Mouse (Mus musculus): ENCODE results near the gene Zbtb6.

Zbtb6 gene

DNA sequence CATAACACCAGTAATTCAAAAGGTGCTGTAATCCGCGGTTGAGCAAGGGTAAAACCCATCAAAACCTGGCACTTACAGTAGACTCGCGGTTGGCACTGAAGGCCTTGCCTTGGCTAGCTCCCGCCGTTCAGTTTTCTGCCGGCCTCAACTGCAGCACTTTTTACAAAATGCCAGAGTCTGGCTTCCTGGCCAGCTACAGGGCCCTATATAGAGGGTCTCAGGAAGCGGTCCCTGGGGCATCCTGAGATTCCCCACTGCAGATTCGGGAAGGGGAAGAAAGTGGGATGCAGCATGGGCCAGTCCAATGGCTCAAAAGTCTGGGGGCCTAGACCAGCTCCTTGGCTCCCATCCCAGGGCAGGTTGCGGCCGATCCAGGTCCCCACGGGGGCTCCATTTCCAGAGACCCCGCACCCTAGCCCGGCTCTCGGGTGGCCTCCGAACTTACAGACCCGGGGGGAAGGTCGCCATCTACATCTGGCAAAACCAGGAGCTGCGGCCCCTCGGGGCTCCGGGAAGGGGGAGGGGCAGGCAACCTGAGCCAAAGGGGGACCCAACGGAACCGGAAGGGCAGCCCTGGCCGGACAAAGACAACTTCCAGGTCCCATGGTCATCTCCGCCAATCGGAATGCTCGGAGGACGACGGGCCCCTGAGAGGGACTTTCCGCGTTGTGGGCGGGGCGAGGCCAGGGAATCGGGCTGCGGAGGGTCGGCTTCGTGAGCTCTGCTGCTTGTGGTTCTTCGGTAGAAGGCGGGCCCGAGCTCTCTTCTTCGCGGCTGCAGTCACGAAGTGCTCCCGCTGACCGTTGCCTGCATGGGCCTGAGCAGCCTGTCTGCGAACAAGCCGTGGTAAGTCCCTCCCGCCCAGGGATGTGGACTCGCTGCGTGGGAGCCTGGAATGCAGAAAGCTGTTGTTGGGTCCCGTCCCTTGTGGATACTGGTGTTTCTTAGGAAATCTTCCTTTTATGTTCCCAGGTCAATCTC lies at the start of gene Zbtb6, which contains the start of the genes Zbtb26 and Rabgap1:
Gene Zbtb6, minus strand, starts transcription at position 561 of the 981 bp plus-strand sequence.
Gene Zbtb26, minus strand, starts transcription at position 525 of the 981 bp plus-strand sequence.
Gene Rabgap1, plus strand, starts transcription at position 669 of the 981 bp plus-strand sequence.
- DNase-seq (ENCODE audit: low spot score in 2 of 2): peak; percentile 92 to 94

DNA sequence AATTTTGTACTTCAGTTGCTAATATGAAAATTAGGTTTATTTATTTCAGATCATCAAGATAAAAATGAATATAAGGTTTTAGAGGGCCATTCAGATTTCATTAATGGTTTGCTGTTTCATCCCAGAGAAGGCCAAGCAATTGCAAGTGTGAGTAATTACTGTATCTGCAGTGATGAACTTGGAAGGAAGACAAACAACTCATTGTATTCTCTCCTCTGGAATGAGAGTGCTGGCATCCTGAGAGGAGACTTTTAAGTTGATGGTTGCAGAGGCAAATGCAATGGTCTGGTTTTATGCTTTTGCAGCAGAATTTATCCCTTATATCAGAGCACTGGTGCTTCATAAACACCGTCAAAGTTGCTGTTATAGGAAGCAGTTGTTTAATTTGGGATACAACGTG lies 46.0 kb upstream of the Zbtb6 start:
- DNase-seq (ENCODE audit: low spot score in 2 of 2): no peak

DNA sequence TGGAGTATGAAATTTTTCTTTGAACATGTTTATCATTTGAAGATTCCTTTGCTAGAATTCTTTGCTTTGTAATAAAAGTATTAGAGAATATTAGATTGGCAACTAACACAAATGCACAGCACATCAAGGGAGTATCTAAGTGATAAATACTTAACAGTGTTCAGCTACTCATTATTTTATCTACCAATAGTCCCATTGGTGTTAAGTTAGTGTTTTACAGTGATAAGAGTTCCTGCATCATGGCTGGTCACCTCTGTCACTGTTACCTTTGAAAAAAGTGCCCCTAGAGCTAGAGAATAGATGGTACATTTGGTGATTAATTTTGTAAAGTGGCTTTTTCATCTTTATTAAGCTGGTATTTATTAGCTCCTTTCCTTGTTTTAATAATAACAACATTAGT lies 43.4 kb upstream of the Zbtb6 start:
- no peak for DNase-seq (ENCODE audit: low spot score in 2 of 2)

DNA sequence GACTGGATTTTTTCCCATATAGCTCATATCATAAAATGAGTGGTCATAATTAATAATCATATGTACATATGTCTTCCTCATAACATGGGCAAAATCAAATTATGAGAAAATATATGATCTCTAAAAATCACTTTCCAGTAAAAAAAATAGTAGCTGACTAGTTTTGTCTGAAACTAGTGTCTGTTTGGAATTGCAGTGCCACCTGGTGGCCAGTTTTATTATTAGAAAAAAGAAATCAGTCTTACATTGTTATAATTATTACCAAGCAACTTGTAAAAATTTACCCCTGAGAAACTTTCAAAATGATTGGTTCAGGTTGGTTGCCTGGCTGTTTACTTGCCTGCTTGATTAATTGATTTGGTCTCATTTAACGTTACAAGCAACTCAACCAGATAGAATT lies 42.4 kb upstream of the Zbtb6 start:
- DNase-seq (ENCODE audit: low spot score in 2 of 2): peak in 1 of 2 experiments; percentile 18

DNA sequence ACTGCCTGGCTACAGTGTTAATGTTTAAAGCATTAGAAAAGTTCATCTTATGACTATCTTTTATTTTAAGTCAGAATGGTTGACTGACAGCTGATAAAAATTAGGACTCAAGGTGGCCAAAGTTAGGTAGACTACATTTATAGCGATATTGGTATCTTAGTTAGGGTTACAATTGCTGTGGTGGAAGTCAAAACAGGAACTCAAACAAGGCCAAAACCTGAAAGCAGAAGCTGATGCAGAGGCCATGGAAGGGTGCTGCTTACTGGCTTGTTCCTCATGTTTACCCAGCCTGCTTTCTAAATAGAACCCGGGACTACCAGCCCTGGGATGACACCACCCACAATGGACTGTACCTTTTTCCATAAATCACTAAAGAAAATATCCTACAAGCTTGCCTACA lies 41.2 kb upstream of the Zbtb6 start:
- no peak for DNase-seq (ENCODE audit: low spot score in 2 of 2)

DNA sequence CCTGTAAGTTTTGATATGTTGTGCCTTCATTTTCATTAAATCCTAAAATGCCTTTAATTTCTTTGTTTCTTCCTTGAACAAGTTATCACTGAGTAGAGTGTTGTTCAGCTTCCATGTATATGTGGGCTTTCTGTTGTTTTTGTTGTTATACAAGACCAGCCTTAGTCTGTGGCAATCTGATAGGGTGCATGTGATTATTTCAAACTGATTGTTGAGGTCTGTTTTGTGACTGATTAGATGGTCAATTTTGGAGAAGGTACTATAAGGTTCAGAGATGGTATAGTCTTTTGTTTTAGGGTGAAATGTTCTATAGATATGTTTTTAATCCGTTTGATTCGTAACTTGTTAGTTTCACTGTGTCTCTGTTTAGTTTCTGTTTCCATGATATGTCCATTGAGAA lies 37.1 kb upstream of the Zbtb6 start:
- no peak for DNase-seq (ENCODE audit: low spot score in 2 of 2)

DNA sequence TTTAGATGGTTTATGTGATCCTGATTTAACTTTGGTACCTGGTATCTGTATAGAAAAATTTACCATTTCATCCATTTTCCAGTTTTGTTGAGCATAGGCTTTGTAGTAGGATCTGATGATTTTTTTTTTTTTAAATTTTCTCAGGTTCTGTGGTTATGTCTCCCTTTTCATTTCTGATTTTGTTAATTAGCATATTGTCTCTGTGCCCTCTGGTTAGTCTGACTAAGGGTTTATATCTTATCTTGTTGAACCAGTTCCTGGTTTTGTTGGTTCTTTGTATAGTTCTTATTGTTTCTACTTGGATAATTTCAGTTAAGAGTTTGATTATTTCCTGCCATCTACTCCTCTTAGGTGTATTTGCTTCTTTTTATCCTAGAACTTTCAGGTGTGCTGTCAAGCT lies 36.6 kb upstream of the Zbtb6 start:
- no peak for DNase-seq (ENCODE audit: low spot score in 2 of 2)

DNA sequence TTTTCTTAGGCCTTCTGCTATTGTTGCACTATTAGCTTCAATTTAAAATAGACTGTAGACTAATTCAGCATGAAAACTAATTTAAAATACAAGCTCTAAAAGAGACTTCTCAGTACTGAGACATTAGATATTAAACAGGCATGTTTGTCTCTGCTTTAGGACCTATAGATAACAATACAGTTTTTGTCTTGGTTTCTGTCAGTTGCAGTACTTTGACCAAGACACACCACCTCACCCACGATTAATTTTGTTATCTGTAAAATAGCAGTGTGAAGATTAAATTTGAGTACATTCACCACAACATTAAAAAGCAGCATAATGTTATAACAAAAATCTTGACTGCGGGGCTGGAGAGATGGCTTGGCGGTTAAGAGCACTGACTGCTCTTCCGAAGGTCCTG lies 23.3 kb upstream of the Zbtb6 start:
- DNase-seq (ENCODE audit: low spot score in 2 of 2): no peak

DNA sequence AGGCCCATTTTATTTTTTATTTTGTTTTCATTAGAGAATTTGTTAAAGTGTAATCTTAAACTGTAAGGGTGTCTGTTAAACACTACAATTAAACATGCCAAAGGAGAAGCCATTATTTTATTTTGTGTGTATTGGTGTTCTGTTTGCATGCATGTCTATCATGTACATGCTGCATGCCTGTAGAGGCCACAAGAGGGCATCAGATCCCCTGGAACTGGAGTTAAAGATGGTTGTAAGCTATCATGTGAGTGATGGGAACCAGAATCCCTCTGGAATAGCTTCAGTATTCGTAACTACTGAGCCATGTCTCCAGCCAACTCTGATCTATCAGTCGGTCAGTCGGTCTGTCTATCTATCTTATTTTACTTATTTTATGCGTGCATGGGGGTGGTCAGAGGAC lies 17.7 kb upstream of the Zbtb6 start:
- no peak for DNase-seq (ENCODE audit: low spot score in 2 of 2)

DNA sequence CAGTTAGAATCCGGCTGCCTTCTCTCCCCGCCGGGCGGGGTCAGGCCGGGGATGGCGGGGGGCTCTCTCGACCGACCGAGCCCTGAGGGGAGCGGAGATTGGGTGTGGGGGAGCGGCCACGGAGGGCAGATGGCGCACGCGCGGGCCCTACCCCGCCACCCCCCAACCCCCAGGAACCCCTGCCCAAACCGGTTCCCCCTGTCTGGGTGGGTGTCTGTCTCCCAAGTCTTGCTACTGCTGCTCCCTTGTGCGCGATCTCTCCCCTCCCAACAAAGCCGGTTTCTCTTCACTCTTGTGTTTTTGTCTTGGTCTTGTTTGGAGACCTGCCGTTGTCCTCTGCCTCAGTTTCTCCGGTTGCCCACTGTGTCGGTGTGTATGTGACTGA lies 9.4 kb upstream of the Zbtb6 start:
- DNase-seq (ENCODE audit: low spot score in 2 of 2): no peak

DNA sequence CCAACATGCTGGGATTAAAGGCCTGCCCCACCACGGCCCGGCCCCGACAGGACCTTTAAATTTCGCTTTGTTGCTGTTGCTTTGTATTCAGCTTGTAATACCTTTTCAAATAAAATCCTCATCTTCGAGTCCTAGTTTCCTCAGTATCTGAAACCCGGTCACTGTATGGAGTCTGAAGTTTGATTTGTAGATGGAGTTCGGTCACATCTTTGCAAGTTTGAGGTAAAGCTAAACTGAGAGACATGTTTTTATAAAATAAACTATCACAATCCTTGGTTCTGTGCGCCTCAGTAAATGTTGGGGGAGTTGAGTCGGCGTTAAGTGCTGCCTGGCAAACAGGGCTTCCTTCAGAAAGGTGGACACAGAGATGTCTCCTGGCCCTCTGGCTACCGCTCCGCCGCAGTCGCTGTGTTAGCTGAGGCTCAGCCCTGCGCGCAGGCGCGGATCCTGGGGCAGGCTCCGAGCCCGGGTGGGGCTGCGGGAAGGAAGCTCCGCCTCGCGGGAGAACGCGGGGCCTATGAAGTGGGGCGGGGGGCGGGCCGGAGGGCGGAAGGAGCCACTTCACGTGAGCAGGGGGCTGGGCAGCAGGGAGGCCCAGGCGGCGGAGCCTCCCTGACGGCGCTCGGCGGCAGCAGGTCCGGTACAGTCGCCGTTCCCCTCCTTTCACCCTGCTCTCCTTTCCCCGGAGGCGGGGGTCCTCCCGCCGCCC lies 8.8 kb upstream of the Zbtb6 start:
- DNase-seq (ENCODE audit: low spot score in 2 of 2): peak; percentile 86 to 91

DNA sequence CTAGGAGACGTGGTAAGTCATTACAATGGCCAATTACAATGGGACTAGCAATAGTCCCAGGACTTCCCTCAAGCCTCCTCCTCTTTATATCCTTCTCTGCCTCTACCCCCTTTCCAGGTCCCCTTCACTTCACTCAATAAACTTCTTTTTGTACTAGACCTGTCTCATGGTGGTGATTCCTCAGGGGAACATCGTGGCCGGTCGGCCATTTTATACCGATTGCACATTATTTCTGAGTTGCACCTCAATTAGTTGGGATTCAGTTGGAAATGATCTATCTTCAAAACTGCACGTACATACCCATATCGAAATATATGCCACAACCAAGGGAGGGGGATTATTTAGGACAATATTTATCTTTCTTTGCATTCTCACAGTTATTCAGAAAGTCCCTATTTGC lies 11.4 kb downstream of the Zbtb6 start:
- no peak for DNase-seq (ENCODE audit: low spot score in 2 of 2)

DNA sequence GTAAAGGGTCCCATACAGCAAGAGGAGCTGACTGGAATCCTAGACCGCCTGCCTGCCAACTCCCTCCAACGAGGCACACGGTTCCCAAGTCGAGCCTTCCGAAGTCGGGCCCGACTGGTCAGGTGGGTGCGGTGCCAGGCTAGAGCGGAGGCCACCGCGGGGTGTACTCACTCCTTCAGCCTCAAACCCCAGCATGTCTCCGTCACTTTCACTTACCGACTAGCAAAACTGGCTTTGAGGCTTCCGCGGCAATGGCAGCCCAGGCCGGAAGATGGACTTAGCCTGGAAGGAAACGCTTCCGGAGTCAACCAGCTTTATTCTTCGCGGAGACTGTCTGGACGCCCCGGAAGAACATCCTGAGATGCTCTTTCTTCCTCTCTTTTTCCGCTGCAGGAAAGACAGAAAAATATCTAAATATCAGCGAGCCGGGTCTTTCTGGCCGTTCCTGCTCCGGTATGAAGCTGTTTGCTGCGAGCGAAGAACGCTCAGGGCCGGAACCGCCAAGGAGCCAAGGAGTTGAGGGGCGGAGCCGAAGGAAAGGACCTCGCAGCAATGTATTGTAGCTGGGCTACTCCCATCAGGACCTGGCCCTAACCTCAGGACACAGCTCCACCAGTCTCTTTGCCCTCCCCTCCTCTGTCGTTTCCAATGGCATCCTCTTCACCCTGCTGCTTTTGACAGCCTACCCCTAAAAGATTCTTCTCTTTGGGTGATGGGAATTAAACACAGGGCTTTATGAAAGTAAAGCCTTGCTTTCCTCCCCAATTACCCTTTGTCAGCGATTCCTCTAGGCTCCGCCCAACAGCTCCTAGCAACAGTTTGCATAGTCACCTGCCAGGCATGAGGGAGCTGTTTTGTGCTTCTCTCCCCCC lies 12.1 kb downstream of the Zbtb6 start:
- peak; percentile 67 to 76 for DNase-seq (ENCODE audit: low spot score in 2 of 2)

DNA sequence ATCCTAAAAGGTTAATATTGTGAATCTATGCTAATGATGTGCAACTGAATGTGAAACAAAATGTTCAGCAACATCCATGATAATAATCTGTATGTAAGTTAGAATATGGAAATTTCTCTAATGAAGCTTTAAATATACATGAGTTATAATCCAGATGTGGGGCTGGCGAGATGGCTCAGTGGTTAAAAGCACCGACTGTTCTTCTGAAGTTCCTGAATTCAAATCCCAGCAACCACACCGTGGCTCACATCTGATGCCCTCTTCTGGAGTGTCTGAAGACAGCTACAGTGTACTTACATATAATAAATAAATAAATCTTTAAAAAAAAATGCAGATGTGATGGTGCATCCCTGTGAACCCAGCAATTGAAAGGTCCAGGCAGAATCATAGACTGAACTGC lies 19.3 kb downstream of the Zbtb6 start:
- DNase-seq (ENCODE audit: low spot score in 2 of 2): no peak

DNA sequence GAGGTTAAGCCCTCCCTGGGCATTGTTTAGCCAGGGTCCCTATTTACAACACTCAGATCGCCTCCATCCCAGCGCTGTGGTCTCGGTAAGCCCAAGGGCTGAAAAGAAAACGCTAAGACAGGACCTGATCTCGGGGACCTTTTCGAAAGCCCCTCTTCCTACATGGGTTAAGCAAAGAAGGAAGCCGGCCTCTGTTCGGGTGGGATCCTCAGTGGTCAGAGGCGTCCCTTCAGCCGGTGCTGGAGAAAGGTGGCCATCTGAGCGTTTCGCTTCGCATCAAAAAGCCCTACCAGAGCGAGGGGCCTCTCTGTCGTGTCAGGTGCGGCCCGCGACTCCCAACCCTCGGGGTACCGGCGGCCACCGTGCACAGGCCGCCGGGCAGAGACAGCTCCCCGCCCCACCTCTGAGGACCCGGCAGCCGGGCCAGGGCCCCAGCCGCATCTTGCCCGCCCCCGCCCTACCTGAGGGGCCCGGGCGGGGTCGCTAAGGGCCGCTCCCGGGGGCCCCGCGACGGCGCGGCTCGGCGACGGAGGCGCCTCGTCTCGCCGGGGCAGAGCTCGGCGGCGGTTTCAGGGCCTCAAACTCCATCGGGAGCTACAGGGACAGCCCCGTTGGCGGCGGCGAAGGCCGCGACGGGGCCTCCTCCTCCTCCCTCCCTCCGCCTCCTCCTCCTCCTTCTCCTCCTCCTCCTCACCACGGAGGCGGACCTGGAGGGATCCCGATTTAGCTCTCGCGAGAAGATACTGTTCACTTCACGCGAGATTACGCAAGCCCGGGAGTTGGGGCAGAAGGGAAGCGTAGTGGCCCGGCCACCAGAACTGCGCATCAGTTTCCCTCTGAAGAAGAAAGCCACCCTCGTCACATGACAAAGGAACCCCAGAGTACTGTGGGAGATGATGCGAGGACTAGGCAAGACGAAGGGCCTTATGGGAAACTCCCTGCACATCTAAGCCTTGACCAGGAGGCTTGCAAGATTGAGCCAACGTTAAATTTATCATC lies 20.4 kb downstream of the Zbtb6 start, which contains the start of gene Rc3h2:
Gene Rc3h2, minus strand, starts transcription at position 598 of the 999 bp plus-strand sequence.
- DNase-seq (ENCODE audit: low spot score in 2 of 2): peak; percentile 85 to 92

DNA sequence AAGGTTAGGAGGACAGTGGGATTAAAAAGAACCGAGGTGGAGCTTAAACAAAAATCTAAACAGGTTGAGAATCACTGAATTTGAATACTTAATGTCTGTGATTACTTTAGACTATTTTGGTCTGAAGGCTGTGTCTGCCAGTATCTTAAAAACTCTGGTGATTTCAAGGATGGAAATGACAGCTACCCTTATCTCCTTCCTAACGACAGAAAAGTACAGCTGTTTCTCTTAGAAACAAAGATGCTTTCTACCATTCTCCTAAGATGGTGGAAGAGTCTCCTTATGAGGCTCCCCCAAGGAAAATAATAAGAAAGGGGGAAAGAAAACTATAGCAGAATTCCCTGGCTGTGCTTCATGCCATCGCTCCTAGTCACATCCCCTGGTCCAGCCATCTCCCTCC lies 21.1 kb downstream of the Zbtb6 start:
- DNase-seq (ENCODE audit: low spot score in 2 of 2): no peak

DNA sequence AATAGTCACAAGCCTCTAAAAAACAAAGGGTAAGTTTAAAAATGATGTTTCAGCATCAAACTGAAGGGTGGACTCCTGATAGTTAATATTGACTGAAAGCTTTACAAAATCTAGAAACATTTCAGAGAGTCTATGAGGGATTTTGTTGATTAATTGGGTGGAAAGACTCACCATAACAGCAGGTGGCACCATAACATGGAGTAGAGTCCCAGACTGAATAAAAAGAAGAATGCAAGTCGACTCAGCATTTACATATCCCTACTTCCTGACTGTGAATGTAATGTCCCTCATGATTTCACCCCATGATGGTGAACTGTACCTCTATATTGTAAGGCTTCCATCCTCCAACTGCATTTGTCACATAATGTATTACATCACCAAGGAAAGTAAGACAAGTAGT lies 47.4 kb downstream of the Zbtb6 start:
- DNase-seq (ENCODE audit: low spot score in 2 of 2): no peak

DNA sequence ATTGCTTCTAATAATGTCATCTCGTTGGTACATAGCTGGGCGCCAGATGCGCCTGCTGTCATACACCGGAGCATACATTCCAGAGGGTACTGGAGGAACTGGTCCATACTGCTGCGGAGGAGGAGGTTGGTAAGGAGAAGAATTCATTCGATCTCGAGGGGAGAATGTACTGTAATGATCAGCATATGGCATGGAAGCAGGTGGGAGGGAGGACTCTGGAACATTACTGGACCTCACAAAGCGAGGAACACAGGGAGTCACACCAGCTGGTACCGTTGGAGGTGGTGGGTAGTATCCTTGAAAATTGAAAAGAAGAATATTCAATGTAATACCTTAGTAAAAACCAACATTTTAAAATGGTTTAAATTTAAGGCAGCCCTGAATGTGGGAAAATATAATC lies 60.0 kb downstream of the Zbtb6 start:
- no peak for DNase-seq (ENCODE audit: low spot score in 2 of 2)

DNA sequence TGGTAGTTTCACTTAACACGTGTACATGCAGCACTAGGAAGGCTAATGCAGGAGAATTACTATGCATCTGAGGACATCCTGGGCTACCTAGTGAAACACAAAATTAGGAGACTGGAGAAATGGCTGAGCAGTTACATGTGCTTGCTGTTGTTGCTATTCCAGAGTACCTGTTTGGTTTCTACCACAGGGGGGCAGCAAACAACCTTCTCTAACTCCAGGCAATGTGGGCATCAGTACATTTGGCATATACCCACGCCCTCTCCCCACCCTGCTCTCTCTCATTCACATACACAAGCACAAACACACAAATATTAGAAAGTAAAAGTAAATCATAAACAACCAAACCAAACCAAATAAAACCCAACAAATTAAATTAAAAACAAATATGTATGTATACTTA lies 62.8 kb downstream of the Zbtb6 start:
- DNase-seq (ENCODE audit: low spot score in 2 of 2): peak in 1 of 2 experiments; percentile 52

DNA sequence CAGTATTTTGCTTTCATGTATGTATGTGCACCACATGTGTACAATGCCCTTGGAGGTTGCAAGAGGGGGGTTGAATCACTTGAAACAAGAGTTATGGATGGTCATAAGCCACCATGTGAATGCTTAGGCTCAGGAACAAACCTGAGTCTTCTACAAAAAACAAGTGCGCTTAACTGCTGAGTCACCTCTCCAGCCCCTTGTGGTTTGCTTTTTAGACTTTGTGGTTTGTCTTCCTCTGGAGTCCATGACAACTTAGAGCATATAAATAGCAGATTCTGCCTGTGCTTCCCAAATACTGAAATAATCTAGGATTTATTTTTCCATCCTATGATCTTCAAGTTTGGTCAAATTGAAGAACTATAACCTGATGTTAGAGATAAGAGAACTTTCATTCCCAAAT lies 67.0 kb downstream of the Zbtb6 start:
- DNase-seq (ENCODE audit: low spot score in 2 of 2): no peak

Data from cerebellum, postnatal 4 days (tissue).